Mouse (Mus musculus) intestine, postnatal 0 days (tissue): ENCODE results near the gene Dtx3. TPM values are rescaled to one million over a fixed set of nuclear protein-coding genes. Genes with fewer than 3 reads are reported as not detected.

Source experiments
- ATAC-seq: fragments of 200-750 bp; cut with Nextera tagmentation; 2 replicates; pipeline ENCODE4 v1.8.0; 2017; ENCODE audit warnings: mild to moderate bottlenecking, moderate TSS enrichment, moderate library complexity
- H3K27ac ChIP-seq: fragments of 300-500 bp; sonication (generic); 2 replicates; pipeline ENCODE4 v1.5.1; 2014; ENCODE audit warnings: mild to moderate bottlenecking, low read depth, low read length, moderate library complexity
- H3K27me3 ChIP-seq: fragments of 300-500 bp; sonication (generic); replicated peaks from 2 replicates; pipeline ENCODE4 v1.6.1; 2014; ENCODE audit warnings: low read length, mixed read lengths; ENCODE audit not compliant: control insufficient read depth, insufficient read depth
- H3K36me3 ChIP-seq: fragments of 300-500 bp; sonication (generic); 2 replicates; pipeline ENCODE4 v1.6.1; 2014; ENCODE audit warnings: mild to moderate bottlenecking, moderate library complexity; ENCODE audit not compliant: control insufficient read depth, insufficient read depth
- H3K4me1 ChIP-seq: fragments of 300-500 bp; sonication (generic); replicated peaks from 2 replicates; pipeline ENCODE4 v1.6.1; 2014; ENCODE audit warnings: antibody characterized with exemption, low read length, mixed read lengths; ENCODE audit not compliant: control insufficient read depth, insufficient read depth
- H3K4me2 ChIP-seq: fragments of 300-500 bp; sonication (generic); replicated peaks from 2 replicates; pipeline ENCODE4 v1.6.1; 2014; ENCODE audit warnings: low read depth, mild to moderate bottlenecking, moderate library complexity
- H3K4me3 ChIP-seq: fragments of 300-500 bp; sonication (generic); 2 replicates; pipeline ENCODE4 v1.5.1; 2014; ENCODE audit warnings: low read depth, low read length
- H3K9ac ChIP-seq: fragments of 300-500 bp; sonication (generic); 2 replicates; pipeline ENCODE4 v1.6.1; 2014; ENCODE audit warnings: mild to moderate bottlenecking, low read depth, low read length
- H3K9me3 ChIP-seq: fragments of 300-500 bp; sonication (generic); 2 replicates; pipeline ENCODE4 v1.6.1; 2016; ENCODE audit warnings: mixed run types; ENCODE audit not compliant: control insufficient read depth
- CTCF ChIP-seq: sonication (generic); IDR thresholded peaks from 2 replicates; pipeline ENCODE4 v1.5.1; 2016; ENCODE audit warnings: low read depth, mild to moderate bottlenecking, control low read depth, antibody characterized with exemption, moderate library complexity
- WGBS: fragments of 180-500 bp; shearing (Covaris S2); extraction: QIAGEN DNeasy Blood & Tissue Kit; methylation state at CpG from one replicate; pipeline ENCODE4 v1.1.7; 2014; 5-methylcytosine and 5-hydroxymethylcytosine counted together
- polyA plus RNA-seq: library from polyadenylated mRNA; unstranded; fragments of >200 nt; fragmentation: Nextera tagmentation; extraction: Ambion mirVana; gene quantifications from 2 replicates; pipeline ENCODE4 v1.2.1, GENCODE M21; 2015

Dtx3 gene
- polyA plus RNA-seq, 1 experiment from 2014 or later, result 22.2 TPM

DNA sequence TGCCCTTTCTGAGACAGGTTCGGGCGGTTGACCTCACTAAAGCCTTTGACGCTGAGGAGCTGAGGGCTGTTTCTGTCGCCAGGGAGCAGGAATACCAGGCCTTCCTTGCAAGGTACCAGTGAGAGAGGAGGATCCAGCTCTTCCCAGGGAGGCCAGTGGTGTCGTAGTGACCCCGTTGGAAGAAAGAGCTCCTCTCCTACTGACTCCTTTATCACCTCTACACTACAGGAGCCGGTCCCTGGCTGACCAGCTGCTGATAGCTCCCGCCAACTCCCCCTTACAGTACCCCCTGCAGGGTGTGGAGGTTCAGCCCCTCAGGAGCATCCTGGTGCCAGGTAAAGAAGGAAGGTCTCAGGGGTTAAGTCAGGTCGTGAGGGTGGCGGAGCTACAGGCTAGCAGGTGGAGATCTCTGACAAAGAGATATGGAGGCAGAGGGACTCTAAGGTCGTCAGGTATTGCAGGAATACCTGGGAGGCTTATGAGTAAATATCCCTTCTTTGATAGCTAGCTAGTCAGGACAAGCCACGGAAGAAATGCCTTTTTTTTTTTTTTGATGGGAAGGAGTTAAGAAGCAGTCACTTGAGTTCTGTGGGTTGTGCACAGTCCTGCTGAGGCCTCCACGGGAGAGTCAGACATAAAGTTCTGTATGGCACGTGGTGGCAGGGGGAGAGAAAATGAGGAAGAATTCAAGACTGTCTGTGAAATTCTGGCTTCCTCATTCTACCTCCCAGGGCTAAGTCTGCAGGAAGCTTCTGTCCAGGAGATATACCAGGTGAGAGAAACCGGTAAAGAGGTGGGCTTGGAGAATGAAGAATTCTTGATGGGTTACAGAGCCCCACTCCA is 28.5 kb downstream of the Dtx3 start:
- TF ChIP-seq CTCF, result no peak
- H3K4me2 ChIP-seq, result peak overlapping the region; percentile 98
- ATAC-seq, result no peak
- peak overlapping the region; percentile 35; the same call in 1 of the 2 replicates for H3K27ac ChIP-seq
- peaks cover 22% of the 10 kb centered on the region for H3K27me3 ChIP-seq
- H3K4me3 ChIP-seq, result peak overlapping the region; percentile 57
- H3K4me1 ChIP-seq, result peaks cover 3% of the 10 kb centered on the region; the same call in 1 of the 2 replicates
- H3K9ac ChIP-seq, result peak overlapping the region; percentile 2; the same call in 1 of the 2 replicates
- H3K36me3 ChIP-seq, result peaks cover 9% of the 10 kb centered on the region; the same call in 1 of the 2 replicates
- 16% methylated on average over 15 of the region's 15 CpGs for WGBS
- H3K9me3 ChIP-seq, result no peaks in the 10 kb centered on the region

DNA sequence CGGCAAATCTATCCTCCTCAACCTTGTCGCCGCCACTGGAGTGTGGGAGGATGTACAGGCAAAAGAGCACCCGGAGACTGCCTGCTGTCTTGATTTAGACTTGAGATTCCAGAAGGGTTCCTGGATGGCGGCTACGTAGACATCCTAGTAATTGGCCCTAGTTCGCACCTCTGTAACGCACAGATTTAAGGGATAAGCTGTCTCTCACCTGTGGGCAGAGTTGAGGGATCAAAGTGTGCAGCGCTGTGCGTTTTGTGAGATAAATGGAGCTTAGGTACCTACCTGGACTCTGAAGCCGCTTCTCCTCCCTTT is 29.2 kb downstream of the Dtx3 start:
- ATAC-seq, result 0 out of 2 replicates have a peak, but pooled peaks have one; percentile 1
- Histone ChIP-seq H3K9ac (peak overlapping the region; percentile 60), H3K27ac (peak overlapping the region; percentile 84; the same call in 1 of the 2 replicates), H3K27me3 (peaks cover 22% of the 10 kb centered on the region), H3K4me1 (peaks cover 3% of the 10 kb centered on the region; the same call in 1 of the 2 replicates), H3K9me3 (no peaks in the 10 kb centered on the region), H3K4me3 (peak overlapping the region; percentile 57), H3K36me3 (peaks cover 3% of the 10 kb centered on the region; the same call in 1 of the 2 replicates), H3K4me2 (peak overlapping the region; percentile 98)
- 4% methylated on average over 11 of the region's 11 CpGs for WGBS
- TF ChIP-seq CTCF, result peak; percentile 22

DNA sequence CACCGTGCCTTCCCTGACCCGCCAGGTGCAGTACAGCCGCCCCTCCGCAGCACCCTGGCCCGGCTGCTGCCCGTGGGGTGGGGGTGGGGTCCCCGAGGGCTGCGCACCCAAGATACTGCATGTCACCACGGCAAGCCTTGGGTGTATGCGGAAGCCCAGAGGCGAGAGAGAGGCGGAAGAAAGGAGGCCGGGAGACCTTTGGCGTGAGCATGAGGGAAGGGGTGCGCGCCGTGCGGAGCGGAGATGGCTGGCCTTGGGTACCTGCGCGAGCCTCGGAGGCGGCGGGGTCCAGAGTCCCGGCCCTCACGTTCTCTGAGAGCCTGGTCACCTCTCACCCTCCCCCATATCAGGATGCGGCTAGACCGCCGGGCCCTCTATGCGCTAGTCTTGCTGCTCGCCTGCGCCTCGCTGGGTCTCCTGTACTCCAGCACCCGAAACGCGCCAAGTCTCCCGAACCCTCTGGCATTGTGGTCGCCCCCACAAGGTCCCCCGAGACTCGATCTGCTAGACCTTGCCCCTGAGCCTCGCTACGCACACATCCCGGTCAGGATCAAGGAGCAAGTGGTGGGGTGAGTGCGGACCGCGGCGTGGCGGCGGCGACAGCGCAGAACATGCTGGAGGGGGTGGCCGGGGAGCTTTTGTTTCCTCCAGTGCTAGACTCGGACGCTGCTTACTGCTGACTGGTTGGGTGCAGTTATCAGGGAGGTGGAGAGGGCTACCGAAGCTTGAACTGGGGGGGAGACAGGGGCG is 29.7 kb downstream of the Dtx3 start:
- TF ChIP-seq CTCF, result no peak
- Histone ChIP-seq H3K27me3 (peaks cover 22% of the 10 kb centered on the region), H3K27ac (peak overlapping the region; percentile 84), H3K36me3 (peaks cover 3% of the 10 kb centered on the region; the same call in 1 of the 2 replicates), H3K9me3 (no peaks in the 10 kb centered on the region), H3K9ac (peak overlapping the region; percentile 60), H3K4me2 (peak overlapping the region; percentile 98), H3K4me1 (peaks cover 2% of the 10 kb centered on the region; the same call in 1 of the 2 replicates), H3K4me3 (peak overlapping the region; percentile 57)
- peak; percentile 60 for ATAC-seq
- under 1% methylated on average over 48 of the region's 56 CpGs for WGBS

DNA sequence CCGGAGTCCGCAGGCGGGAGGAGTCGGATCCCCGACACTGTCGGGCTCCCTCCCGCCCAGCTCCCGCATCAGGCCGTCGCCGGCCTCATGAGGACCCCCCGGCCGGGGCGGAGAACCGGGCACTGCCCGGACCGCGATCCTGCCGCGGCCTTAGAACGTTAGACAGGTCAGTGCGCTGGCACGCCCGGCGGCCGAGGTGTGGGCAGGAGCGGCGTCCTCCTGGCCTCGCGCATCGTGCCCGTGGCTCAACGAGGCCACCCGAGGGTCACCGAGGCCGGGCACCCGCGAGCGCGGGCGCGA is 30.2 kb downstream of the Dtx3 start:
- Histone ChIP-seq H3K4me2 (peak overlapping the region; percentile 98), H3K4me1 (no peaks in the 10 kb centered on the region; the same call in 1 of the 2 replicates), H3K9ac (peak overlapping the region; percentile 60), H3K27me3 (peaks cover 22% of the 10 kb centered on the region), H3K9me3 (no peaks in the 10 kb centered on the region), H3K27ac (peak overlapping the region; percentile 84), H3K36me3 (peaks cover 3% of the 10 kb centered on the region; the same call in 1 of the 2 replicates), H3K4me3 (peak overlapping the region; percentile 57)
- no peak for TF ChIP-seq CTCF
- 1% methylated on average over 36 of the region's 42 CpGs for WGBS
- peak; percentile 37 for ATAC-seq

DNA sequence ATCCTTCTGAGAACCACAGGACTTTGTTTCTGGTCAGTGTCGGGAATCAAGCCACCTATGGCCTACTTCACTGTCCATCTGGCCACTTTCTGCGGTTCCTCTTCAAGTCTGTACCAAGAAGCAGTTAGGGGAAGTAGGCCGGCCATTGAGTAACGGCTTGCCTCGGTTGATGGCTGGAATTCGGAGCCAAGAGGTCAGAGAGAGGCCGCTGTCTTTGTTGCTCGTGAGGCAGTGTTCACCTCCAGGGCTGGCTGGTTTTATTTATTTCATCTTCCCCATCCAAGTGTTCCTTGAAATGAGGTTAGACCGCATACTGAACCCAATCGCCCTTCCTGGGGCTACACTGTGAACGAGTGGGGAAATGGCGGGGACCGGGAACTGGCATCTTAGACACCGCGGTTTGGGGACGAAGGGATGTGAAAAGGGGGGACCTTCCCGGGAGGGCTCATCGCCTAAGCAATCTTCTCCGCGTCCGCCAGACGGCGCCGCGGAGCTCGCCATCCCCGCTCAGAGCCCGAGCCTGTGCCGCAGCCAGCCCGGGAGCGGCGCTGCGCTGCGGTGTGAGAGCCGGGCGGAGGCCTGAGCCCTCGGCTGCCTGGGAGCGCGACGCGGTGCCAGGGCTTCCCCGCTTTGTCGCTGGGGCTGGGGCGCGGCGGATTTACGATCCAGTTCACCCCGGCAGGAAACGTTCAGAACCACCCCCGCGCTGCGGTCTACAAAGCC is 30.7 kb downstream of the Dtx3 start, which contains the start of gene B4galnt1:
TSS of gene B4galnt1 (plus strand) at position 595 of the 723 bp plus-strand sequence.
- Histone ChIP-seq H3K4me2 (peak within 1 kb of the TSS; percentile 98), H3K4me3 (peak within 1 kb of the TSS; percentile 57), H3K27me3 (peaks cover 18% of the 10 kb centered on the region), H3K9me3 (no peaks in the 10 kb centered on the region), H3K36me3 (peaks cover 3% of the 10 kb centered on the region; the same call in 1 of the 2 replicates), H3K27ac (peak within 1 kb of the TSS; percentile 84), H3K9ac (peak within 1 kb of the TSS; percentile 60), H3K4me1 (no peaks in the 10 kb centered on the region; the same call in 1 of the 2 replicates)
- peak; percentile 78 for ATAC-seq
- peak; percentile 98 for TF ChIP-seq CTCF
- whole genome bisulfite sequencing, result 3% methylated on average over 52 of the region's 52 CpGs
